Mouse (Mus musculus) forebrain, embryonic 16.5 days (tissue): ENCODE data around the gene Fopnl. TPM values are rescaled to one million over a fixed set of nuclear protein-coding genes. Genes with fewer than 3 reads are reported as not detected.

Source experiments
- ATAC-seq: fragments of 200-750 bp; cut with Nextera tagmentation; 2 replicates; pipeline ENCODE4 v1.8.0; 2017; ENCODE audit warnings: mild to moderate bottlenecking, moderate library complexity
- H3K27ac ChIP-seq: fragments of 300-500 bp; sonication (generic); 2 replicates; pipeline ENCODE4 v1.5.1; 2014; ENCODE audit warnings: low read length, control low read depth
- H3K27me3 ChIP-seq: fragments of 300-500 bp; sonication (generic); replicated peaks from 2 replicates; pipeline ENCODE4 v1.6.1; 2014; ENCODE audit warnings: low read length; ENCODE audit not compliant: control insufficient read depth, insufficient read depth
- H3K36me3 ChIP-seq: fragments of 300-500 bp; sonication (generic); 2 replicates; pipeline ENCODE4 v1.6.1; 2014; ENCODE audit not compliant: control insufficient read depth, insufficient read depth
- H3K4me1 ChIP-seq: fragments of 300-500 bp; sonication (generic); replicated peaks from 2 replicates; pipeline ENCODE4 v1.6.1; 2014; ENCODE audit warnings: low read length; ENCODE audit not compliant: control insufficient read depth, insufficient read depth
- H3K4me2 ChIP-seq: fragments of 300-500 bp; sonication (generic); 2 replicates; pipeline ENCODE4 v1.6.1; 2014; ENCODE audit warnings: mild to moderate bottlenecking, low read length, control low read depth
- H3K4me3 ChIP-seq: fragments of 300-500 bp; sonication (generic); replicated peaks from 2 replicates; pipeline ENCODE4 v1.5.1; 2014; ENCODE audit warnings: mild to moderate bottlenecking, low read length, control low read depth
- H3K9ac ChIP-seq: fragments of 300-500 bp; sonication (generic); replicated peaks from 2 replicates; pipeline ENCODE4 v1.6.1; 2014; ENCODE audit warnings: low read depth, low read length, control low read depth
- H3K9me3 ChIP-seq: fragments of 300-500 bp; sonication (generic); 2 replicates; pipeline ENCODE4 v1.6.1; 2016; ENCODE audit warnings: low read length; ENCODE audit not compliant: control insufficient read depth
- WGBS: fragments of 180-500 bp; shearing (Covaris S2); extraction: QIAGEN DNeasy Blood & Tissue Kit; methylation state at CpG from one replicate; pipeline ENCODE4 v1.1.7; 2014; 5-methylcytosine and 5-hydroxymethylcytosine counted together
- polyA plus RNA-seq: library from polyadenylated mRNA; unstranded; fragments of >200 nt; fragmentation: Nextera tagmentation; extraction: Ambion mirVana; gene quantifications from 2 replicates; pipeline ENCODE4 v1.2.1, GENCODE M21; 2015

Gene Fopnl
- polyA plus RNA-seq, 1 experiment from 2014 or later: 213 TPM

DNA sequence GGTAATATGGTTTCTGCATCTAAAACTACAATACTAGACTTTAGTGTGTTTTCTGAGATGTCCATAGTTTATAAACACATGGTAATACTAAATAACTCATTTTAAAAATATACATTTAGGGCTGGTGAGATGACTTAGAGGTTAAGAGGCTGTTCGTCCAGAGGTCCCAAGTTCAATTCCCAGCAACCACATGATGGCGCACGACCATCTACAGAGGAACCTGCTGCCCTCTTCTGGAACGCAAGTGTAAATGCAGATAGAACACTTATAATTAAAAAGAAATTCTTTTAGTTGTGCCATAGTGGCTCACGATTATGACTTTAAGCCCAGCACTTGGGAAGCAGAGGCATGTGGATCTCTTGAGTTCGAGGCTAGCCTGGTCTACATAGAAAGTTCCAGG lies 5.8 kb downstream of the Fopnl start:
- Histone ChIP-seq H3K4me2 (no peak overlapping the region), H3K9me3 (no peaks in the 10 kb centered on the region), H3K4me1 (peaks cover 12% of the 10 kb centered on the region), H3K4me3 (no peak overlapping the region), H3K9ac (no peak overlapping the region), H3K27me3 (no peaks in the 10 kb centered on the region), H3K36me3 (peaks cover 14% of the 10 kb centered on the region; the same call in 1 of the 2 replicates), H3K27ac (no peak overlapping the region)
- ATAC-seq: no peak
- 46% methylated on average over 6 of the region's 6 CpGs for WGBS

- H3K36me3 ChIP-seq: peaks cover 14% of the 10 kb centered on the region; the same call in 1 of the 2 replicates
- no peak overlapping the region for H3K27ac ChIP-seq
- H3K4me3 ChIP-seq: no peak overlapping the region
- WGBS: 88% methylated on average over 3 of the region's 3 CpGs
- no peaks in the 10 kb centered on the region for H3K27me3 ChIP-seq
- 0 out of 2 replicates have a peak, but pooled peaks cover 5% of the 10 kb centered on the region for H3K4me1 ChIP-seq
- H3K9ac ChIP-seq: no peak overlapping the region
- ATAC-seq: no peak
- H3K9me3 ChIP-seq: no peaks in the 10 kb centered on the region
- H3K4me2 ChIP-seq: no peak overlapping the region
Measured at GRCm38 (mm10) chr16:14309833-14310232, 7.4 kb downstream of the Fopnl start.

DNA sequence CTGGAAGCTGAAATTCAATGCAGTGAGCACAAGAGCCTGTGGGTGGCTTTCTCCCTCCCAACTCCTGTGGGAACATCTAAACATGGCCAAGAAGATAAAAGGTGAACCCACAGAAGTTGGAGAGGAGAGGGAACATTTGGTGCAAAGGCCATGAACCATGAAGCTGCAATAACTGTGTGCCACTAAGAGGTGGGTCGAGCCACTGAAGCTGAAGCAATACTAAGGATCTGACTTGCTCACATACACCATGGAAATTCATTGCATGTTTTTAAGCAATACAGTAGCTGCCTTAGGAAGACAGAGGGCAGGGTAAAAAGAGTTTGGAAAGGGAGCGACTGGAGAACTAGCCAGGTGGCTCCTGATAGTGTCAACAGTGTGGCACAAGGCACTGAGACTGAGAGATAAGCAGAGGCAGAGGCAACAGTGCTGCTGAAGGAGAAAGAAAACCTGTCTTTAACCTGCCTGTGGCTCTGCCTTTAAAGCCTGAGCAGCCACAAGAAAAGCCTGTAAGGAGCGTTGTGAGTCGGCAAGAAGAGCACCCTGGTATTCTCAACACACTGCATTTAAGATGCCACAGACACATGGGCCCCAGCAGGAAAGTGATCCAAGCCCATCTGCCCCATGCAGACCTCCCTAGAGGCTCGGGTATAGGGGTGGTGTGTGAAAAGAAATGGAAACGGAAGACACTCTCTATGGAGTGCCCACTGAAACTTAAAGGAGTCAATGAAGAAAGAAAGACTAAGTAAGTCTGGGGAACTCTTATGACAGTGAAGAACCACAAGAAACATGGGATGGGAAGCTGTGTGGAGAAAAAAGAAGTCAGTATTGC lies 8.7 kb downstream of the Fopnl start:
- ATAC-seq: no peak
- no peak overlapping the region for H3K27ac ChIP-seq
- whole genome bisulfite sequencing: 90% methylated on average over 6 of the region's 6 CpGs
- no peaks in the 10 kb centered on the region for H3K27me3 ChIP-seq
- H3K4me3 ChIP-seq: no peak overlapping the region
- no peaks in the 10 kb centered on the region for H3K4me1 ChIP-seq
- no peak overlapping the region for H3K4me2 ChIP-seq
- peaks cover 14% of the 10 kb centered on the region; the same call in 1 of the 2 replicates for H3K36me3 ChIP-seq
- no peaks in the 10 kb centered on the region for H3K9me3 ChIP-seq
- no peak overlapping the region for H3K9ac ChIP-seq

- H3K4me3 ChIP-seq: no peak overlapping the region
- H3K27me3 ChIP-seq: no peaks in the 10 kb centered on the region
- H3K9me3 ChIP-seq: no peaks in the 10 kb centered on the region
- no peak overlapping the region for H3K4me2 ChIP-seq
- ATAC-seq: no peak
- H3K36me3 ChIP-seq: peaks cover 16% of the 10 kb centered on the region; the same call in 1 of the 2 replicates
- H3K27ac ChIP-seq: no peak overlapping the region
- no peak overlapping the region for H3K9ac ChIP-seq
- WGBS: 100% methylated on average over 1 of the region's 1 CpGs
- no peaks in the 10 kb centered on the region for H3K4me1 ChIP-seq
Measured at GRCm38 (mm10) chr16:14307373-14307772, 9.8 kb downstream of the Fopnl start.

GRCm38 (mm10) chr16:14306451-14306850 lies 10.8 kb downstream of the Fopnl start:
- ATAC-seq: no peak

GRCm38 (mm10) chr16:14304791-14305190 lies 12.4 kb downstream of the Fopnl start:
- WGBS: 88% methylated on average over 3 of the region's 3 CpGs
- no peak overlapping the region for H3K4me3 ChIP-seq

More at GRCm38 (mm10) chr16:14306451-14306850, 10.8 kb downstream of the Fopnl start:
- Histone ChIP-seq H3K36me3 (peaks cover 11% of the 10 kb centered on the region; the same call in 1 of the 2 replicates), H3K27me3 (no peaks in the 10 kb centered on the region), H3K9ac (no peak overlapping the region), H3K4me3 (no peak overlapping the region), H3K4me1 (no peaks in the 10 kb centered on the region), H3K9me3 (no peaks in the 10 kb centered on the region), H3K4me2 (no peak overlapping the region), H3K27ac (no peak overlapping the region)
- WGBS: 89% methylated on average over 1 of the region's 1 CpGs

DNA sequence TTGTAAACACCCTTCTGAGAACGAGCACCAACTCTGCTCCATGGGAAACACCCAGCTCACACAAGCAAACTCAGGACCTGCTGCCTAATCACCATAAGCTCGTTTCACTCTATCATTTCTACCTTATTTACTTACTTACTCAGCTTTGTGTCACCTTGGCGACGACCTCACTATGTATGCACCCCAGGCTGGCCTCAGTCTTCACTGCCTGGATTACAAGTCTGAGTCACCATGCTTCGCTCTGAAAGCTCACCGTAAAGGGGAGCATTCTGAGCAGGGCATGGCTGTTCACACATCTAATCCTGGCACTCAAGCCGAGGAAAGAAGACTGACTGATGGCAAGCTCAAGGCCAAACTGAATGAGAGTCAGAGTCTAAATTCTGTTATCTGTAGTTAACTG lies 13.5 kb downstream of the Fopnl start:
- no peak overlapping the region for H3K4me3 ChIP-seq
- 64% methylated on average over 7 of the region's 7 CpGs for WGBS

More at GRCm38 (mm10) chr16:14304791-14305190, 12.4 kb downstream of the Fopnl start:
- H3K9ac ChIP-seq: no peak overlapping the region
- no peak for ATAC-seq
- no peaks in the 10 kb centered on the region for H3K9me3 ChIP-seq
- H3K4me1 ChIP-seq: no peaks in the 10 kb centered on the region
- no peak overlapping the region for H3K27ac ChIP-seq
- no peaks in the 10 kb centered on the region for H3K27me3 ChIP-seq
- peaks cover 15% of the 10 kb centered on the region for H3K36me3 ChIP-seq
- no peak overlapping the region for H3K4me2 ChIP-seq

GRCm38 (mm10) chr16:14303148-14303547 lies 14.1 kb downstream of the Fopnl start:
- no peaks in the 10 kb centered on the region for H3K27me3 ChIP-seq
- H3K4me1 ChIP-seq: no peaks in the 10 kb centered on the region
- 0 out of 2 replicates have a peak, but pooled peaks have one; percentile 36 for ATAC-seq
- H3K4me3 ChIP-seq: no peak overlapping the region
- H3K27ac ChIP-seq: no peak overlapping the region
- 76% methylated on average over 2 of the region's 2 CpGs for WGBS
- no peaks in the 10 kb centered on the region for H3K9me3 ChIP-seq
- H3K36me3 ChIP-seq: peaks cover 15% of the 10 kb centered on the region
- H3K4me2 ChIP-seq: no peak overlapping the region
- no peak overlapping the region for H3K9ac ChIP-seq

More for the DNA sequence above, 13.5 kb downstream of the Fopnl start:
- 0 out of 2 replicates have a peak, but pooled peaks have one; percentile 31 for ATAC-seq
- no peak overlapping the region for H3K4me2 ChIP-seq
- no peaks in the 10 kb centered on the region for H3K27me3 ChIP-seq
- peaks cover 17% of the 10 kb centered on the region for H3K36me3 ChIP-seq
- H3K9me3 ChIP-seq: no peaks in the 10 kb centered on the region
- H3K4me1 ChIP-seq: no peaks in the 10 kb centered on the region
- H3K27ac ChIP-seq: no peak overlapping the region
- H3K9ac ChIP-seq: no peak overlapping the region

DNA sequence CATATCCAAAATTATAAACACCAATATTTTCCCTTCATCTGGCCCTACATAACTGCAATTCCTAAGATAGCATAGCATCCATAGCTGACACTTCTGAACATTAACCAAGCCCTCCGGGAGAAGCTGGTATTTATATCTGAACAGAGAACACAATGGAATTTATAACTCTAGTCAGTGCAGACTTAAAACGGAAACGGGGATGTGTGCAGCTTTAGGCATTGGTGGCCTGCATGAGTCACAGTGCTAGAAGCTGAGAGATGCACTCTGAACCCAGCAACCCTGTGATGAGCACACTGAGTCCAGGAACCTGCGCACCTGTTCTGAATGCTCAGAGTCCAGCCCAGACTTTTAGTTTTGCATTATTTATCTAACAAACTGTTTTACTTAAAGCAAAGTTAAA lies 18.7 kb downstream of the Fopnl start:
- H3K9me3 ChIP-seq: no peaks in the 10 kb centered on the region
- WGBS: 97% methylated on average over 4 of the region's 4 CpGs
- ATAC-seq: no peak

More for the DNA sequence above, 18.7 kb downstream of the Fopnl start:
- Histone ChIP-seq H3K27me3 (no peaks in the 10 kb centered on the region), H3K4me1 (no peaks in the 10 kb centered on the region), H3K27ac (no peak overlapping the region), H3K36me3 (peaks cover 11% of the 10 kb centered on the region), H3K9ac (no peak overlapping the region), H3K4me2 (no peak overlapping the region), H3K4me3 (no peak overlapping the region)
